Mouse (Mus musculus): Measurements from ENCODE around the gene Rab4b. TPM values are rescaled to one million over a fixed set of nuclear protein-coding genes. Genes with fewer than 3 reads are reported as not detected.

Rab4b gene
- polyA plus RNA-seq, 1 experiment: 432 TPM

GRCm38 (mm10) chr7:27167475-27168094, 11.1 kb downstream of the Rab4b start:
- TF ChIP-seq GATA1 (IDR thresholded peaks at IDR 0.05; ENCODE audit: low read length): no peak

GRCm38 (mm10) chr7:27166614-27167474, 11.9 kb downstream of the Rab4b start, which contains the start of gene Egln2:
Gene Egln2, minus strand, starts transcription at chr7:27166802.
- no peak for TF ChIP-seq GATA1 (IDR thresholded peaks at IDR 0.05; ENCODE audit: low read length)

GRCm38 (mm10) chr7:27166229-27166613, 12.5 kb downstream of the Rab4b start:
- TF ChIP-seq GATA1 (IDR thresholded peaks at IDR 0.05; ENCODE audit: low read length): no peak

GRCm38 (mm10) chr7:27165696-27166095, 13.0 kb downstream of the Rab4b start:
- TF ChIP-seq GATA1 (IDR thresholded peaks at IDR 0.05; ENCODE audit: low read length): no peak

GRCm38 (mm10) chr7:27165007-27165655, 13.6 kb downstream of the Rab4b start:
- TF ChIP-seq GATA1 (IDR thresholded peaks at IDR 0.05; ENCODE audit: low read length): no peak

- no peak for TF ChIP-seq GATA1 (IDR thresholded peaks at IDR 0.05; ENCODE audit: low read length)
These were observed 14.4 kb downstream of the Rab4b start for GRCm38 (mm10) chr7:27164112-27164947.

- no peak for TF ChIP-seq GATA1 (IDR thresholded peaks at IDR 0.05; ENCODE audit: low read length)
These were observed 15.3 kb downstream of the Rab4b start for GRCm38 (mm10) chr7:27163450-27163805.

- no peak for TF ChIP-seq GATA1 (IDR thresholded peaks at IDR 0.05; ENCODE audit: low read length)
These were observed 15.8 kb downstream of the Rab4b start for GRCm38 (mm10) chr7:27162780-27163449.

GRCm38 (mm10) chr7:27161744-27162143, 17.0 kb downstream of the Rab4b start:
- TF ChIP-seq GATA1 (IDR thresholded peaks at IDR 0.05; ENCODE audit: low read length): no peak

- no peak for TF ChIP-seq GATA1 (IDR thresholded peaks at IDR 0.05; ENCODE audit: low read length)
These were observed 17.8 kb downstream of the Rab4b start for GRCm38 (mm10) chr7:27160921-27161320.

GRCm38 (mm10) chr7:27159882-27160281, 18.8 kb downstream of the Rab4b start:
- TF ChIP-seq GATA1 (IDR thresholded peaks at IDR 0.05; ENCODE audit: low read length): no peak

- TF ChIP-seq GATA1 (IDR thresholded peaks at IDR 0.05; ENCODE audit: low read length): no peak
These were observed 19.4 kb downstream of the Rab4b start for GRCm38 (mm10) chr7:27159256-27159655.

GRCm38 (mm10) chr7:27158171-27158570, 20.5 kb downstream of the Rab4b start:
- TF ChIP-seq GATA1 (IDR thresholded peaks at IDR 0.05; ENCODE audit: low read length): no peak

GRCm38 (mm10) chr7:27156005-27156404, 22.7 kb downstream of the Rab4b start:
- TF ChIP-seq GATA1 (IDR thresholded peaks at IDR 0.05; ENCODE audit: low read length): no peak

- no peak for TF ChIP-seq GATA1 (IDR thresholded peaks at IDR 0.05; ENCODE audit: low read length)
These were observed 25.4 kb downstream of the Rab4b start, which contains the start of gene Cyp2t4 for GRCm38 (mm10) chr7:27153205-27153764. Gene Cyp2t4, plus strand, starts transcription at chr7:27153714.
